Mouse (Mus musculus): ENCODE measurements around the gene Tnrc6b.

DNA sequence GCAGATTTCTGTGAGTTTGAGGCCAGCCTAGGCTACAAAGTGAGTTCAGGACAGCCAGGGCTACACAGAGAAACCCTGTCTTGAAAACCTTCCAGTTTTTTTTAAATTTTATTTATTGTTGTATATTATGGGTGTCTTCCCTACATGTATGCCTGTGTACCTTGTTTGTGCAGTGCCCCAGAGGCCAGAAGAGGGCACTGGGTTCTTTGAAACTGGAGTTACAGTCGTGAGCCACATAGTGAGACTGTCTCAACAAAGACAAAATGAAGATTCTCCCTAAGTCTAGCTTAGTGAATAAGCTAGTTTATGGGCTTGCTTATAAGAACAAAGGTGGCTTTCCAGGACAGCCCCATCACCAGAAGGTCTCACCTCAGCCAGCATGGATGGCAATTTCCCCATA is 25.4 kb downstream of the Tnrc6b start:
- TF ChIP-seq CTCF (IDR thresholded peaks at IDR 0.05; ENCODE audit: low read depth, low read length) (no peak), GATA1 (IDR thresholded peaks at IDR 0.05; ENCODE audit: borderline replicate concordance, low read length) (no peak), GATA2 (IDR thresholded peaks at IDR 0.05; ENCODE audit: borderline replicate concordance, low read depth, low read length) (no peak), POLR2AphosphoS5 (IDR thresholded peaks at IDR 0.05; ENCODE audit: insufficient replicate concordance, low read depth, low read length) (no peak), TAL1 (conservative IDR thresholded peaks at IDR 0.05; ENCODE audit: low read depth, low read length) (no peak)
